Mouse (Mus musculus) heart, postnatal 0 days (tissue): ENCODE measurements around the gene 1700011L22Rik. TPM values are rescaled to one million over a fixed set of nuclear protein-coding genes. Genes with fewer than 3 reads are reported as not detected.

Experiments
- ATAC-seq: fragments of 200-750 bp; cut with Nextera tagmentation; 2 replicates; pipeline ENCODE4 v1.8.0; 2017; ENCODE audit warnings: low read depth, moderate number of reproducible peaks, moderate library complexity; ENCODE audit not compliant: insufficient read depth
- DNase-seq: peaks from one replicate; pipeline ENCODE4 v3.0.0-alpha.2; 2016; ENCODE audit warnings: low spot score
- H3K27ac ChIP-seq: fragments of 300-500 bp; sonication (generic); 2 replicates; pipeline ENCODE4 v1.5.1; 2014; ENCODE audit warnings: low read depth, mild to moderate bottlenecking
- H3K27me3 ChIP-seq: fragments of 300-500 bp; sonication (generic); 2 replicates; pipeline ENCODE4 v1.6.1; 2014; ENCODE audit warnings: low read length, mixed read lengths; ENCODE audit not compliant: control insufficient read depth, insufficient read depth
- H3K36me3 ChIP-seq: fragments of 300-500 bp; sonication (generic); replicated peaks from 2 replicates; pipeline ENCODE4 v1.6.1; 2014; ENCODE audit warnings: low read length, mixed read lengths; ENCODE audit not compliant: control insufficient read depth, insufficient read depth
- H3K4me1 ChIP-seq: fragments of 300-500 bp; sonication (generic); 2 replicates; pipeline ENCODE4 v1.6.1; 2014; ENCODE audit warnings: antibody characterized with exemption; ENCODE audit not compliant: control insufficient read depth, insufficient read depth
- H3K4me2 ChIP-seq: fragments of 300-500 bp; sonication (generic); 2 replicates; pipeline ENCODE4 v1.6.1; 2014; ENCODE audit warnings: low read depth, mild to moderate bottlenecking, low read length, moderate library complexity
- H3K4me3 ChIP-seq: fragments of 300-500 bp; sonication (generic); 2 replicates; pipeline ENCODE4 v1.5.1; 2014; ENCODE audit warnings: low read depth, low read length
- H3K9ac ChIP-seq: fragments of 300-500 bp; sonication (generic); replicated peaks from 2 replicates; pipeline ENCODE4 v1.6.1; 2014; ENCODE audit warnings: low read depth, low read length, mixed read lengths
- H3K9me3 ChIP-seq: fragments of 300-500 bp; sonication (generic); replicated peaks from 2 replicates; pipeline ENCODE4 v1.6.1; 2016; ENCODE audit warnings: low read length; ENCODE audit not compliant: control insufficient read depth
- CTCF ChIP-seq: IDR thresholded peaks from 2 replicates; pipeline ENCODE4 v1.5.1; 2016; ENCODE audit warnings: antibody characterized with exemption, control low read depth, low read depth
- EP300 ChIP-seq: IDR thresholded peaks from 2 replicates; pipeline ENCODE4 v1.6.1; 2016; ENCODE audit warnings: antibody characterized with exemption, low read depth
- WGBS: fragments of 180-500 bp; shearing (Covaris S2); extraction: QIAGEN DNeasy Blood & Tissue Kit; methylation state at CpG from one replicate; pipeline ENCODE4 v1.1.7; 2014; 5-methylcytosine and 5-hydroxymethylcytosine counted together
- polyA plus RNA-seq: library from polyadenylated mRNA; unstranded; fragments of >200 nt; fragmentation: Nextera tagmentation; extraction: Ambion mirVana; gene quantifications from 2 replicates; pipeline ENCODE4 v1.2.1, GENCODE M21; 2015
- total RNA-seq: library from RNA; depleted of rRNA; stranded (reverse); fragments of >200 nt; gene quantifications from 2 replicates; pipeline ENCODE4 v1.2.3, GENCODE M21; 2014; ENCODE audit warnings: low replicate concordance; rRNA removed

The 1700011L22Rik gene
- total and polyA plus RNA-seq, 2 experiments from 2014 or later: 0.12 TPM; not detected in 1

GRCm38 (mm10) chr8:79162533-79163308 lies 85.6 kb downstream of the 1700011L22Rik start:
- Histone ChIP-seq H3K9me3 (no peaks in the 10 kb centered on the region), H3K27me3 (no peaks in the 10 kb centered on the region), H3K36me3 (no peaks in the 10 kb centered on the region), H3K27ac (peak overlapping the region; percentile 83), H3K4me3 (no peak overlapping the region), H3K9ac (no peak overlapping the region), H3K4me1 (peaks cover 14% of the 10 kb centered on the region), H3K4me2 (no peak overlapping the region)
- DNase-seq (peak; percentile 83), ATAC-seq (peak; percentile 89)
- no peak for TF ChIP-seq CTCF
- peak; percentile 41; the same call in 1 of the 2 replicates for TF ChIP-seq EP300
- 15% methylated on average over 10 of the region's 10 CpGs for WGBS

DNA sequence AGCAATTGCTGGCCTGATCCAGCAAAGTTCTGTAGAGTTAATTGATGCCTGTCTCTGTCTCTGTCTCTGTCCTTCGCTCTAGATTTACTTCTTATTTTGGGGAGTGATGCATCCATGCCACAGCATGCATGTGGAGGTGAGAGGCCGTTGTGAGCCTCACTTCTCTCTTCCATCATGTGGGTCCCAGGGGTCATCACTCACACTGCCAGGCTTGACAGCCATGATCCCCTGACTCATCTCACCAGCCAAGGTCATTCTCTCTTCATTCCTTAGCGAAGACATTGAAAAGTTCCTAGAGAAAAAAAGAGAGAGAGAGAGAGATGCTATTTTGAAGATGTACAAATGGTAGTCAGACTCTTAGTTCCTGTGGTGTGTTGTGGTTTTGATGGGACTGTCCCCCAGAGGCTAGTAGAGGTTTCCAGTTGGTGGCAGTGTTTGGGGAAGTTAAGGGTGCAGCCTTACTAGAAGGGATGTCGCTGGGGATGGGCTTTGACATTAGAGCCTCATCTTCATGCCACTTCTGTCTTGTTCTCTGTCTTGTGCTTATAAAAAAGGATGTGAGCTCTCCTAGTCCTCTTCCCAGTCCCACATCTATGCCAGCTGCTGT lies 87.1 kb downstream of the 1700011L22Rik start:
- Histone ChIP-seq H3K9me3 (no peaks in the 10 kb centered on the region), H3K4me2 (no peak overlapping the region), H3K4me3 (no peak overlapping the region), H3K9ac (no peak overlapping the region), H3K36me3 (peaks cover 8% of the 10 kb centered on the region), H3K27ac (peak overlapping the region; percentile 0; the same call in 1 of the 2 replicates), H3K4me1 (peaks cover 14% of the 10 kb centered on the region), H3K27me3 (no peaks in the 10 kb centered on the region)
- no peak for TF ChIP-seq CTCF
- TF ChIP-seq EP300: no peak
- ATAC-seq: no peak
- 81% methylated on average over 4 of the region's 4 CpGs for WGBS
- DNase-seq: no peak

Other genes starting within 250 kb of the 1700011L22Rik start
- gene Zfp827, start 220.1 kb downstream of the 1700011L22Rik start, total RNA-seq: 22.7 and 25.2 TPM in 2 replicates
- gene Zfp827, start 220.1 kb downstream of the 1700011L22Rik start, polyA plus RNA-seq: 4.2 and 4.8 TPM in 2 replicates
- gene Mmaa, start 46.4 kb upstream of the 1700011L22Rik start, total RNA-seq: 9.6 and 11.3 TPM in 2 replicates
- 14.0 and 18.3 TPM in 2 replicates for gene Mmaa, start 46.4 kb upstream of the 1700011L22Rik start, polyA plus RNA-seq
- gene Smad1, start 150.9 kb upstream of the 1700011L22Rik start, total RNA-seq: 22.8 and 31.5 TPM in 2 replicates
- gene Smad1, start 150.9 kb upstream of the 1700011L22Rik start, polyA plus RNA-seq: 13.4 and 14.0 TPM in 2 replicates